Mouse (Mus musculus) kidney, embryonic 16.5 days (tissue): ENCODE measurements around the gene Lamb2. TPM values are rescaled to one million over a fixed set of nuclear protein-coding genes. Genes with fewer than 3 reads are reported as not detected.

Experiments
- ATAC-seq: fragments of 200-750 bp; cut with Nextera tagmentation; 2 replicates; pipeline ENCODE4 v1.8.0; 2017; ENCODE audit warnings: moderate TSS enrichment; ENCODE audit not compliant: low FRiP score, low TSS enrichment
- H3K27ac ChIP-seq: fragments of 300-500 bp; sonication (generic); 2 replicates; pipeline ENCODE4 v1.5.1; 2014; ENCODE audit warnings: low read length
- H3K27me3 ChIP-seq: fragments of 300-500 bp; sonication (generic); 2 replicates; pipeline ENCODE4 v1.6.1; 2014; ENCODE audit warnings: low read length, control low read depth, mixed read lengths; ENCODE audit not compliant: insufficient read depth
- H3K36me3 ChIP-seq: fragments of 300-500 bp; sonication (generic); 2 replicates; pipeline ENCODE4 v1.6.1; 2014; ENCODE audit warnings: low read length, control low read depth, mixed read lengths; ENCODE audit not compliant: insufficient read depth
- H3K4me1 ChIP-seq: fragments of 300-500 bp; sonication (generic); 2 replicates; pipeline ENCODE4 v1.6.1; 2014; ENCODE audit warnings: low read length, control low read depth, mixed read lengths; ENCODE audit not compliant: insufficient read depth
- H3K4me2 ChIP-seq: fragments of 300-500 bp; sonication (generic); replicated peaks from 2 replicates; pipeline ENCODE4 v1.6.1; 2014; ENCODE audit warnings: low read depth, low read length
- H3K4me3 ChIP-seq: fragments of 300-500 bp; sonication (generic); 2 replicates; pipeline ENCODE4 v1.5.1; 2014; ENCODE audit warnings: mild to moderate bottlenecking, low read length
- H3K9ac ChIP-seq: fragments of 300-500 bp; sonication (generic); replicated peaks from 2 replicates; pipeline ENCODE4 v1.6.1; 2014; ENCODE audit warnings: low read length
- H3K9me3 ChIP-seq: fragments of 300-500 bp; sonication (generic); 2 replicates; pipeline ENCODE4 v1.6.1; 2016; ENCODE audit warnings: low read length, control low read depth
- WGBS: fragments of 180-500 bp; shearing (Covaris S2); extraction: QIAGEN DNeasy Blood & Tissue Kit; methylation state at CpG from one replicate; pipeline ENCODE4 v1.1.7; 2014; 5-methylcytosine and 5-hydroxymethylcytosine counted together
- polyA plus RNA-seq: library from polyadenylated mRNA; unstranded; fragments of >200 nt; fragmentation: Nextera tagmentation; extraction: Ambion mirVana; gene quantifications from 2 replicates; pipeline ENCODE4 v1.2.1, GENCODE M21; 2015

The Lamb2 gene
- polyA plus RNA-seq, 1 experiment from 2014 or later, result 73.6 TPM

- no peaks in the 10 kb centered on the region for H3K4me1 ChIP-seq
- H3K4me3 ChIP-seq, result no peak overlapping the region
- no peak overlapping the region for H3K27ac ChIP-seq
- H3K27me3 ChIP-seq, result no peaks in the 10 kb centered on the region
- no peak overlapping the region for H3K4me2 ChIP-seq
- H3K9me3 ChIP-seq, result no peaks in the 10 kb centered on the region
- H3K36me3 ChIP-seq, result peaks cover 22% of the 10 kb centered on the region
- 81% methylated on average over 3 of the region's 3 CpGs for WGBS
- no peak overlapping the region for H3K9ac ChIP-seq
- no peak for ATAC-seq
Measured at GRCm38 (mm10) chr9:108525400-108525799, 45.9 kb downstream of the Lamb2 start.

DNA sequence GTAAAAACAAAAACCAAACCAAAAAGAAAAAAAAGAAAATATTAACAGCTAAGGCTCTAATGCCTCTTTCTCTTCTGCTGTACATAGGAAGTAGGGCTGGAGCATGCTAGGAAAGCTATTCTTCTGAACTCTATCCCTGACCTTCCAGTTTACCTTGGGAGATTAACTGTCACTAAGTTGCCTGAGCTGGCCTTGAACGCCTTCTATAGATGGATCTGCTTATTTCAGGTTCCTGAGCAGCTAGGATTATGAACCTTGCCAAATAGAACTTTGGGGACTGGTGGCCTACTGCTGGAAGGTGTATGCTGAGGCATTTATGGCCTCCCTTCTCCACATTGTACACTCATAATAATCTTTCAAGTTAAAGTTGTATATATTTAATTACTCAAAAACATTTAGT lies 51.4 kb downstream of the Lamb2 start:
- H3K27me3 ChIP-seq, result no peaks in the 10 kb centered on the region
- ATAC-seq, result no peak
- H3K9ac ChIP-seq, result no peak overlapping the region
- no peaks in the 10 kb centered on the region for H3K9me3 ChIP-seq
- 81% methylated on average over 1 of the region's 1 CpGs for WGBS
- H3K4me3 ChIP-seq, result no peak overlapping the region
- H3K27ac ChIP-seq, result no peak overlapping the region
- H3K36me3 ChIP-seq, result peaks cover 64% of the 10 kb centered on the region
- H3K4me2 ChIP-seq, result no peak overlapping the region
- no peaks in the 10 kb centered on the region for H3K4me1 ChIP-seq

DNA sequence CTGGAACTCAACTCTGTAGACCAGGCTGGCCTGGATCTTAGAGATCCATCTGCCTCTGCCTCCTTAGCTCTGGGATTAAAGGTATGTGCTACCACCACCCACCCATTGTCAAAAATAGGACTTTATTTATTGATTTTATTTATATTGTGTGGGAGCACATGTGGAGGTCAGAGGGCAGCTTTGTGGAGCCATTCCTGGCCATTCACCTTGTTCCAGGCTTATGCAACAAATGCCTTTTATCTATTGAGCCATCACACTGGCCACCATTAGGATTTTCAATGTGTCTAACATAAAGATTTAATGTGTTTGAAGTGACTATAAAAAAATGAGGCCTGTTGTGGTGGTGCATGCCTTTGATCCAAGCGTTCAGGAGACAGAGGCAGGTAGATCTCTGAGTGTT lies 52.0 kb downstream of the Lamb2 start:
- 83% methylated on average over 1 of the region's 1 CpGs for WGBS
- ATAC-seq, result no peak

More for the DNA sequence above, 52.0 kb downstream of the Lamb2 start:
- no peaks in the 10 kb centered on the region for H3K4me1 ChIP-seq
- no peaks in the 10 kb centered on the region for H3K27me3 ChIP-seq
- H3K36me3 ChIP-seq, result peaks cover 68% of the 10 kb centered on the region
- no peak overlapping the region for H3K27ac ChIP-seq
- H3K4me2 ChIP-seq, result no peak overlapping the region
- no peak overlapping the region for H3K9ac ChIP-seq
- no peak overlapping the region for H3K4me3 ChIP-seq
- H3K9me3 ChIP-seq, result no peaks in the 10 kb centered on the region

Other genes with a start within 250 kb of the Lamb2 start
- 163 and 182 TPM in 2 replicates for gene Dag1, start 215.8 kb upstream of the Lamb2 start, polyA plus RNA-seq
- 37.2 and 45.5 TPM in 2 replicates for gene Nicn1, start 189.3 kb upstream of the Lamb2 start, polyA plus RNA-seq
- 40.8 and 43.7 TPM in 2 replicates for gene Amt, start 182.9 kb upstream of the Lamb2 start, polyA plus RNA-seq
- gene Rhoa, start 173.6 kb upstream of the Lamb2 start, polyA plus RNA-seq, result 495 and 508 TPM in 2 replicates
- gene Tcta, start 173.6 kb upstream of the Lamb2 start, polyA plus RNA-seq, result 34.9 and 38.9 TPM in 2 replicates
- 686 and 695 TPM in 2 replicates for gene Gpx1, start 140.8 kb upstream of the Lamb2 start, polyA plus RNA-seq
- gene Usp4, start 131.9 kb upstream of the Lamb2 start, polyA plus RNA-seq, result 113 and 119 TPM in 2 replicates
- gene 1700102P08Rik, start 86.9 kb upstream of the Lamb2 start, polyA plus RNA-seq, result 0.62 and 1.2 TPM in 2 replicates
- gene Ccdc36, start 51.3 kb upstream of the Lamb2 start, polyA plus RNA-seq, result 1.5 and 1.7 TPM in 2 replicates
- gene BC048562, start 43.3 kb upstream of the Lamb2 start, polyA plus RNA-seq, result not detected in 2 replicates
- gene Ccdc71, start 19.2 kb upstream of the Lamb2 start, polyA plus RNA-seq, result 77.0 and 82.4 TPM in 2 replicates
- gene Klhdc8b, start 18.2 kb upstream of the Lamb2 start, polyA plus RNA-seq, result 38.8 and 41.6 TPM in 2 replicates
- 79.1 and 82.0 TPM in 2 replicates for gene Usp19, start 10.9 kb downstream of the Lamb2 start, polyA plus RNA-seq
- 127 and 140 TPM in 2 replicates for gene Qars, start 28.0 kb downstream of the Lamb2 start, polyA plus RNA-seq
- 129 and 135 TPM in 2 replicates for gene Qrich1, start 37.1 kb downstream of the Lamb2 start, polyA plus RNA-seq
- gene Impdh2, start 80.5 kb downstream of the Lamb2 start, polyA plus RNA-seq, result 188 and 198 TPM in 2 replicates
- 47.6 and 48.6 TPM in 2 replicates for gene Ndufaf3, start 87.7 kb downstream of the Lamb2 start, polyA plus RNA-seq
- gene Dalrd3, start 90.2 kb downstream of the Lamb2 start, polyA plus RNA-seq, result 200 TPM in 2 replicates
- 148 and 150 TPM in 2 replicates for gene Wdr6, start 99.0 kb downstream of the Lamb2 start, polyA plus RNA-seq
- gene P4htm, start 117.9 kb downstream of the Lamb2 start, polyA plus RNA-seq, result 10.8 and 11.0 TPM in 2 replicates
- gene Arih2, start 169.7 kb downstream of the Lamb2 start, polyA plus RNA-seq, result 52.7 and 58.2 TPM in 2 replicates
- 60.4 and 61.7 TPM in 2 replicates for gene Slc25a20, start 182.4 kb downstream of the Lamb2 start, polyA plus RNA-seq
- gene Prkar2a, start 209.6 kb downstream of the Lamb2 start, polyA plus RNA-seq, result 19.8 and 20.2 TPM in 2 replicates